ENCODE assay signal across 25 mouse cellular contexts in the genomic region with DNA sequence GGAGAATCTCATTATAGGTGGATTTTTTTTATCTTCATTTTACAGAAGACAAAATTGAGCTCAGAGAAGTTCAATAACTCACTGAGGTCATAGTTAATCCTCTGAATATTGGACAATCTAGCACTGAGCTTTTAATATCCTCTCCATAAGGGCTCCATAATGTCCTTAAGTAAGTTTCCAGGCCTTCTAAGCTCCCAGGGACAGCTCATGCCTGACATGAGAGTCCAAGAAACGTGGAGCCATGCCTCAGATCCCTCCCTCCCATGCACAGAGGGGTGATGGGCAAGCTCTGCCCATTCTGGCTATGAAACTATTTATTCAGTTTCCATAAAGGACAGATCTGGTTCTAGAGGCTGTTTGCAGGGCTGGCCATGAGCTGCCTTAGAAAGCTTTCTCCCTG. TPM values are rescaled to one million over a fixed set of nuclear protein-coding genes. Genes with fewer than 3 reads are reported as not detected.
"Had no signal": no experiment of that assay in that cellular context is flagged by ENCODE, and none has a peak within 500 bp of the region (broad histone marks: within the 10 kb centered on the region; RNA-seq: fewer than 3 reads in every experiment).

No protein-coding gene starts in this region.

- H3K9me3 ChIP-seq: heart, embryonic 10.5 days; heart, embryonic 12.5 days; hindbrain, embryonic 13.5 days; hindbrain, embryonic 15.5 days; limb, embryonic 15.5 days; liver, embryonic 12.5 days had no signal

- H3K4me3 ChIP-seq: heart, embryonic 10.5 days; heart, embryonic 12.5 days; hindbrain, embryonic 13.5 days; hindbrain, embryonic 15.5 days; layer of hippocampus, adult 2 months; left cerebral cortex, adult 2 months; limb, embryonic 15.5 days; liver, embryonic 12.5 days had no signal

- ATAC-seq: forebrain, postnatal 0 days; hindbrain, postnatal 0 days; intestine, embryonic 16.5 days; liver, embryonic 12.5 days had no signal

- DNase-seq: forebrain, postnatal 0 days; gastrocnemius, postnatal 14 days; gastrocnemius, postnatal 36 days; heart, adult 18-20 months; heart, postnatal 10 days; heart, postnatal 36 days; kidney, adult 18-20 months; kidney, adult 8-10 months; kidney, postnatal 14 days; kidney, postnatal 4 days had no signal

- H3K27me3 ChIP-seq: heart, embryonic 12.5 days; hindbrain, embryonic 13.5 days; hindbrain, embryonic 15.5 days; liver, embryonic 12.5 days had no signal

- H3K9ac ChIP-seq: forebrain, postnatal 0 days; heart, embryonic 12.5 days; hindbrain, embryonic 13.5 days; hindbrain, embryonic 15.5 days; limb, embryonic 15.5 days; liver, embryonic 12.5 days; liver, embryonic 14.5 days had no signal

- H3K36me3 ChIP-seq: heart, embryonic 10.5 days; heart, embryonic 12.5 days; hindbrain, embryonic 13.5 days; hindbrain, embryonic 15.5 days; limb, embryonic 15.5 days; liver, embryonic 12.5 days had no signal

- H3K4me2 ChIP-seq: heart, embryonic 12.5 days; hindbrain, embryonic 13.5 days; hindbrain, embryonic 15.5 days; limb, embryonic 15.5 days; liver, embryonic 12.5 days had no signal

- H3K27ac ChIP-seq: heart, embryonic 10.5 days; hindbrain, embryonic 13.5 days; hindbrain, embryonic 15.5 days; hindbrain, postnatal 0 days; kidney, postnatal 0 days; layer of hippocampus, adult 2 months; left cerebral cortex, adult 2 months; limb, embryonic 15.5 days; liver, embryonic 12.5 days; liver, embryonic 14.5 days had no signal

RNA-seq across cellular contexts. Expression of gene 4930426L09Rik, which starts 52.7 kb away (rescaled TPM):
- total RNA-seq: gastrocnemius, adult 18-20 months; gastrocnemius, adult 8-10 months; gastrocnemius, postnatal 36 days; heart, adult 18-20 months; liver, adult 2 months had no signal
